Comparison of ENCODE assay signal across 20 mouse cellular contexts in the genomic region with DNA sequence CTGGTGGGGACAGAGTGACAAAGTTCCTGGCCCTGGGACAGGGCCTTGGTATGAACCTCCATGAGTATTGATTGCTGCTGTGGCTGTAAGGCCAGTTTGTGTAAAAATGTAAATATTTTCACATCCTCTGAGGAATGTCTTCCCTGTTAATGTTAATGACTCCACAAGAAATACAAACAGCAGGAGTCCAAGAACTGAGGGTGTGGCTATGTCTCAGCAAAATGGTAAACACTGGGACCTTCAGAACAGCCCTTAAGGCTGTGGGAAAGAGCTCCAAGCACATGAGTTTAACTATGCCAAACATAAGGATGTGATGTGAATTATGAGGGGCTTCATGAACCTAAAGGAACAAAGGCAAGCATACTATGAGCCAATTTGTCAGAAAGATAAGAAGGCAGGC.
"Had no signal": no experiment of that assay in that cellular context is flagged by ENCODE, and none has a peak within 500 bp of the region (broad histone marks: within the 10 kb centered on the region; RNA-seq: fewer than 3 reads in every experiment).

No protein-coding gene starts in this region.

- DNase-seq: lung, adult 18-20 months; lung, embryonic 14.5 days; lung, postnatal 10 days; lung, postnatal 4 days; midbrain, embryonic 14.5 days; retina, postnatal 1 day; right cerebral cortex, adult 18-20 months; right cerebral cortex, postnatal 25 days; right cerebral cortex, postnatal 4 days; spleen, adult 18-20 months; thymus, adult 18-20 months; thymus, postnatal 25 days; thymus, postnatal 4 days had no signal

- H3K4me2 ChIP-seq: lung, embryonic 14.5 days; midbrain, embryonic 12.5 days; neural tube, embryonic 13.5 days; neural tube, embryonic 15.5 days; stomach, embryonic 15.5 days had no signal

- H3K27ac ChIP-seq: midbrain, embryonic 10.5 days; midbrain, embryonic 12.5 days; neural tube, embryonic 13.5 days; neural tube, embryonic 15.5 days; stomach, embryonic 15.5 days had no signal

- H3K9ac ChIP-seq: lung, embryonic 14.5 days; midbrain, embryonic 12.5 days; neural tube, embryonic 13.5 days; neural tube, embryonic 15.5 days; stomach, embryonic 15.5 days had no signal

- H3K4me1 ChIP-seq: midbrain, embryonic 10.5 days; midbrain, embryonic 12.5 days; neural tube, embryonic 13.5 days; neural tube, embryonic 15.5 days; stomach, embryonic 15.5 days had no signal

- H3K27me3 ChIP-seq: midbrain, embryonic 12.5 days; neural tube, embryonic 13.5 days; neural tube, embryonic 15.5 days; stomach, embryonic 15.5 days had no signal

- ATAC-seq: midbrain, embryonic 16.5 days had no signal

- H3K36me3 ChIP-seq: midbrain, embryonic 10.5 days; midbrain, embryonic 12.5 days; neural tube, embryonic 13.5 days; neural tube, embryonic 15.5 days; stomach, embryonic 15.5 days had no signal

- H3K4me3 ChIP-seq: midbrain, embryonic 10.5 days; midbrain, embryonic 12.5 days; myocyte; neural tube, embryonic 13.5 days; neural tube, embryonic 15.5 days; stomach, embryonic 15.5 days had no signal

- H3K9me3 ChIP-seq: midbrain, embryonic 10.5 days; midbrain, embryonic 12.5 days; neural tube, embryonic 13.5 days; neural tube, embryonic 15.5 days; stomach, embryonic 15.5 days had no signal
